Comparison of ENCODE assay signal across 8 mouse cellular contexts in genomic region chr5:113099546-113099945, GRCm38 (mm10). TPM values are rescaled to one million over a fixed set of nuclear protein-coding genes. Genes with fewer than 3 reads are reported as not detected.
DNase-seq lines count a peak whose midpoint lies in the region; ATAC-seq lines count a peak whose summit lies in the region.

No protein-coding gene starts in this region.

- H3K27ac ChIP-seq in intestine, embryonic 14.5 days (ENCODE audit: low read depth) = no peak overlapping the region
- H3K27ac ChIP-seq in midbrain, embryonic 11.5 days (ENCODE audit: low read depth, low read length) = no peak overlapping the region

- DNase-seq in adrenal gland, adult (ENCODE audit: inconsistent age in 2 of 2, low spot score in 1 of 2) = peak; percentile 83 to 96
- DNase-seq in cerebellum, postnatal 14 days = peak; percentile 97 to 99
- DNase-seq in frontal cortex, postnatal 36 days (ENCODE audit: low spot score in 2 of 2) = peak; percentile 92 to 95
- DNase-seq in intestine, embryonic 14.5 days (ENCODE audit: low spot score) = peak; percentile 99
- DNase-seq in left cerebral cortex, postnatal 14 days (ENCODE audit: low spot score in 2 of 2) = peak; percentile 96
- peak; percentile 99 for DNase-seq in midbrain, embryonic 11.5 days (ENCODE audit: low spot score, missing footprints)
- DNase-seq in right cerebral cortex, postnatal 4 days = peak; percentile 98
- DNase-seq in urinary bladder, postnatal 4 days (ENCODE audit: low spot score in 2 of 2) = peak; percentile 79 to 93

- H3K9me3 ChIP-seq in intestine, embryonic 14.5 days (ENCODE audit: control insufficient read depth, low read length) = no peaks in the 10 kb centered on the region
- no peaks in the 10 kb centered on the region for H3K9me3 ChIP-seq in midbrain, embryonic 11.5 days (ENCODE audit: control insufficient read depth, low read length)

- 11% methylated on average over 1 of the region's 1 CpGs for WGBS in intestine, embryonic 14.5 days
- 36% methylated on average over 1 of the region's 1 CpGs for WGBS in midbrain, embryonic 11.5 days

- ATAC-seq in intestine, embryonic 14.5 days (replicated peaks; ENCODE audit: low FRiP score, low TSS enrichment, low read depth) = peak; percentile 25; the same call in 1 of the 2 replicates
- peak; percentile 55 for ATAC-seq in midbrain, embryonic 11.5 days (ENCODE audit: low FRiP score)

- H3K9ac ChIP-seq in intestine, embryonic 14.5 days (ENCODE audit: low read length) = no peak overlapping the region
- H3K9ac ChIP-seq in midbrain, embryonic 11.5 days (ENCODE audit: low read length) = no peak overlapping the region

- no peak overlapping the region for H3K4me2 ChIP-seq in intestine, embryonic 14.5 days (ENCODE audit: low read length)
- no peak overlapping the region for H3K4me2 ChIP-seq in midbrain, embryonic 11.5 days

- H3K4me1 ChIP-seq in intestine, embryonic 14.5 days (replicated peaks; ENCODE audit: control insufficient read depth, insufficient read depth, low read length) = no peaks in the 10 kb centered on the region
- H3K4me1 ChIP-seq in midbrain, embryonic 11.5 days (ENCODE audit: control insufficient read depth, insufficient read depth, low read length) = peaks cover 4% of the 10 kb centered on the region; the same call in 1 of the 2 replicates

- H3K4me3 ChIP-seq in intestine, embryonic 14.5 days (ENCODE audit: low read depth, low read length) = no peak overlapping the region
- no peak overlapping the region for H3K4me3 ChIP-seq in midbrain, embryonic 11.5 days (ENCODE audit: low read depth, low read length)

- peaks cover 5% of the 10 kb centered on the region; the same call in 1 of the 2 replicates for H3K36me3 ChIP-seq in intestine, embryonic 14.5 days (ENCODE audit: control insufficient read depth, insufficient read depth, low read length)
- no peaks in the 10 kb centered on the region for H3K36me3 ChIP-seq in midbrain, embryonic 11.5 days (ENCODE audit: control insufficient read depth, insufficient read depth, low read length)

- intact Hi-C loops in left cerebral cortex, postnatal 14 days (cut with DNase I) = loop anchor here (2.0 to 5.0 kb wide), 2 partner anchors 73 to 127 kb away; partner anchors contain the start of gene Tmem211

- H3K27me3 ChIP-seq in intestine, embryonic 14.5 days (replicated peaks; ENCODE audit: control insufficient read depth, insufficient read depth, low read length) = no peaks in the 10 kb centered on the region
- H3K27me3 ChIP-seq in midbrain, embryonic 11.5 days (ENCODE audit: control insufficient read depth, insufficient read depth, low read length) = no peaks in the 10 kb centered on the region

RNA-seq across cellular contexts. Expression of gene Crybb3, which starts 18.2 kb away (rescaled TPM):
- polyA plus RNA-seq in intestine, embryonic 14.5 days (2014; fragmentation: Nextera tagmentation; extraction: Ambion mirVana) = 0.28 and 1.2 TPM in 2 replicates
- 1 to 10 TPM; 3.4 to 4.2 TPM for total RNA-seq in left cerebral cortex, postnatal 14 days (2021)
- 0.18 TPM in 1 of 2 replicates, not detected in the other for polyA plus RNA-seq in midbrain, embryonic 11.5 days (2014; fragmentation: Nextera tagmentation; extraction: Ambion mirVana)

RNA-seq across cellular contexts. Expression of gene Crybb2, which starts 29.6 kb away (rescaled TPM):
- polyA plus RNA-seq in intestine, embryonic 14.5 days (2014; fragmentation: Nextera tagmentation; extraction: Ambion mirVana) = not detected in 2 replicates
- not detected for total RNA-seq in left cerebral cortex, postnatal 14 days (2021)
- not detected in 2 replicates for polyA plus RNA-seq in midbrain, embryonic 11.5 days (2014; fragmentation: Nextera tagmentation; extraction: Ambion mirVana)
